Mouse (Mus musculus) olfactory bulb, adult 2 months (tissue): ENCODE measurements around the gene Cs. TPM values are rescaled to one million over a fixed set of nuclear protein-coding genes. Genes with fewer than 3 reads are reported as not detected.

ENCODE experiments used
- H3K27ac ChIP-seq: fragments of 200-500 bp; 2 replicates; pipeline ENCODE4 v1.5.1; 2012; ENCODE audit warnings: low read depth, low read length; ENCODE audit not compliant: insufficient read depth
- H3K4me1 ChIP-seq: fragments of 200-500 bp; 2 replicates; pipeline ENCODE4 v1.6.1; 2012; ENCODE audit warnings: low read length; ENCODE audit not compliant: control insufficient read depth, insufficient read depth
- H3K4me3 ChIP-seq: fragments of 200-500 bp; 2 replicates; pipeline ENCODE4 v1.5.1; 2012; ENCODE audit warnings: mild to moderate bottlenecking, low read depth, low read length, moderate library complexity; ENCODE audit not compliant: insufficient read depth
- CTCF ChIP-seq: fragments of 200-500 bp; IDR thresholded peaks from 2 replicates; pipeline ENCODE4 v1.5.1; 2012; ENCODE audit warnings: low read depth, mild to moderate bottlenecking, low read length, moderate library complexity; ENCODE audit not compliant: insufficient read depth
- POLR2A ChIP-seq: fragments of 200-500 bp; IDR thresholded peaks from 2 replicates; pipeline ENCODE4 v1.6.1; 2012; ENCODE audit warnings: mild to moderate bottlenecking, low read depth, low read length, moderate library complexity; ENCODE audit not compliant: insufficient read depth
- WGBS: fragments of 180-500 bp; shearing (Covaris S2); methylation state at CpG from one replicate; pipeline ENCODE4 v1.1.7; 2018; 5-methylcytosine and 5-hydroxymethylcytosine counted together
- polyA plus RNA-seq: library from polyadenylated mRNA; stranded (reverse); fragments of >200 nt; gene quantifications from 2 replicates; pipeline ENCODE4 v1.2.4, GENCODE M21; 2012; ENCODE audit warnings: low replicate concordance; ENCODE audit not compliant: missing spikeins, insufficient read depth, insufficient read length

Cs gene
- polyA plus RNA-seq, 1 experiment = not detected

DNA sequence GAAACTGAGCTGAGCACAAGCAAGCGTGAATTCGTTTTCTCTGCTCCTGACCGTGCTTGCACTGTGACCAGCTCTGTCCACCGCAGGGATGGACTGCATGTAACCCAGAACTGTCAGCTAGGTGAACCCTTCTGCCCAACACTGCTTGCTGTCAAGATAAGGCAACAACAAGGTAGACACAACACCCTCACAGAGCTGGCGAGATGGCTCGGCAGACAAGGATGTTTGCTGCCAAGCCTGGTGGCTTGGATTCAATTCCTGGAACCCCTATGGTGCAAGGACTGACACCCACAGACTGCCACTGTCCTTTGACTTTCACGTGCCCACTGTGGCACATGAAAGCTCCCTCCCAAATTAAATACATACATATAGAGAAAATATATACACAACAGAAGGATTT lies 66.4 kb downstream of the Cs start:
- Histone ChIP-seq H3K4me1 (peaks cover 10% of the 10 kb centered on the region), H3K4me3 (no peak overlapping the region), H3K27ac (no peak overlapping the region)
- WGBS = 72% methylated on average over 7 of the region's 7 CpGs
- TF ChIP-seq CTCF (no peak), POLR2A (no peak)

DNA sequence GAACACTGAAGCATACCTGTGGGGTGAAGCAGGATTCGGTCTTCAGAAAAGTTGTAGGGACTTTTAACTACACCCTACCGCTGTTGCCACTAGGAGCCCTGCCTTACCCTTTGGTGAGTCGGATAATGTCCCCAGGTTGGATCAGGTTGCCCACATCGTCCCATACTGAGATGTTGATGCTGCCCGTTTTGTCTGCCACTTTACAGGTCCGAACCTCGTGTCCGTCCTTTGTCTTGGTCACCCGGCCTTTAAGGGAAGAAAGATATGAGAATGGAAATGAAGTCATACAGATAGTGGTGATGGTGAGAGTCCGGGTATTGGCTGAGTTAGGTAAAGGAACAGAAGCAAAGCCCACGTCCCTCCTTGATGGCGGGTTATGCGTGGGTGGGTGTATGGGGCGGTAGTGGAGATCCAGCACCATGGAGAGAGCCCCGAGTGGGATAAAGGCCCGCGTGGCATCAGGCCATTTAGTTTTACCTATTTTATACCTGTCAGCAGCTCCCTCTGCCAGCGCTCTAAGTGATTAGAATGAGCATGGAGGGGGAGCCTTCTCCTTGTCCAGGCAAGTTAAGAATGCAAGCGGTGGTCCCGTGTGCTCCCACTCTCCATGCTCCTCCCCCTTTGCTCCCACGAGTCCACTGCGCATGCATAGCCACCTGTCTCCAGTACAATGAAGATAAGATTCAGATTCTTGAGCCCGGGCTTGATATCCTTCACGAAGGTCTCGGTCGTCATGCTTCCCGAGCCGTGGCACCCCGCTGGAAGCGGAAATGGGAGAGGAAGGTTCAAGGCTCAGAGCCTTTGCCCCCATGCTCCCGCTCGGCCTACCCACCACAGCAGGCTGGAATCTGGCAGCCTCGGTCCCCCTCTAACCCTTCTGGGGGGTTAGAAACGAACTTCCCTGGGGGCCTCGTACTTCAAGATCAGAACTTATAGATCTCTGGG lies 71.3 kb downstream of the Cs start:
- Histone ChIP-seq H3K4me3 (peak overlapping the region; percentile 68), H3K27ac (peak overlapping the region; percentile 55), H3K4me1 (peaks cover 15% of the 10 kb centered on the region)
- 13% methylated on average over 35 of the region's 35 CpGs for WGBS
- TF ChIP-seq CTCF (no peak), POLR2A (no peak)

DNA sequence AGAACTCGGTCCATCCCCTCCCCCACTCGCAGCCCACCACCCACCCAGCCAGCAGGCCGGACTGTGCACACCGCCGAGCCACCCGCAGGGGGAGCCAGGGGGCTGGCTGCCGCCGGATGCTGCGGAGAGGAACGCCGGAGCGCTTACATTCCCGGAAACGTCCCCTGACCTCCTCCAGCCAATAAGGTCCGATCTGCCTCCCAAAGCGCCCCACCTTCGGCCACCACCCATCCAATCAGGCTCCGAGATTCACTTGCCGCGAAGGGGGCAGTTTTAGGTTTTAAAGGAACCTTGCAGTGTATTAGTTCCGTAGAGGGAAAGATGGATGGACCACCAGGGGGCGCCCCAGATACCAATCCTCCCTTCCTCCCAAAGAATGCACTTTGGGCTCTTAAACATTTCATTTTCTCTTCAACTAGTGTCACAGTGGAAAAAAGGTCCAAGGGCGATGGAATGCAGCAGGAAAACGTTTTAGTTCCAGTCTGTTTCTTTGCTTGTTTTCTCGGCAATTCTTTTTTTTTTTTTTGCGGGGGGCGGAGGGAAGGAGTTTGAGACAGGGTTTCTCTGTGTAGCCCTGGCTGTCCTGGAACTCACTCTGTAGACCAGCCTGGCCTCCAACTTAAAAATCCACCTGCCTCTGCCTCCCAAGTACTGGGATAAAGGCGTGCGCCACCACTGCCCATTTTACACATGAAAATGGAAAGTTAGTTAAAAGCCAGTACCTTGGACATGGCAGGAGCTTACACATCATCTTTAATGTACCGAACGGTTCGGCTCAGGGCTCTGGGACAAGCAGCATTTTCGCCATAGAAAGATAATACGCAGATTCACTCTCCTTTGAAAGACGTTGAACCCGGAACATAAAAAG lies 72.4 kb downstream of the Cs start:
- Histone ChIP-seq H3K4me3 (peak overlapping the region; percentile 68), H3K4me1 (peaks cover 18% of the 10 kb centered on the region), H3K27ac (peak overlapping the region; percentile 55)
- WGBS = 4% methylated on average over 36 of the region's 36 CpGs
- TF ChIP-seq POLR2A (peak; percentile 36), CTCF (peak; percentile 74)

DNA sequence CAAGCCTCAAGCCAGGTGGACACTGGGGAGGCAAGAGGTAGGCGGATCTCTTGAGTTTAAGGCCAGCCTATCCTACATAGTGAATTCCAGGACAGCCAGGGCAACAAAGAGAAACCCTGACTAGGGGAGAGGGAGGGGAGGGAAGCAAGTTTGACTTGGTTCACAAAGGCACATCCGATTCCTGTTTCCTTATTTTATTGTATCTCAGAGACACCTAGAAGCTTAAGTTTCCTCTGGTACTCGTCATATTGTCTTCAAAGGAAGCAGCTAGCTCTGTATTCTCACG lies 73.0 kb downstream of the Cs start:
- H3K4me3 ChIP-seq = 0 out of 2 replicates have a peak overlapping the region, but pooled peaks have one; percentile 8
- peak overlapping the region; percentile 4 for H3K27ac ChIP-seq
- 22% methylated on average over 4 of the region's 4 CpGs for WGBS
- no peak for TF ChIP-seq CTCF
- no peak for TF ChIP-seq POLR2A
- H3K4me1 ChIP-seq = peaks cover 20% of the 10 kb centered on the region

DNA sequence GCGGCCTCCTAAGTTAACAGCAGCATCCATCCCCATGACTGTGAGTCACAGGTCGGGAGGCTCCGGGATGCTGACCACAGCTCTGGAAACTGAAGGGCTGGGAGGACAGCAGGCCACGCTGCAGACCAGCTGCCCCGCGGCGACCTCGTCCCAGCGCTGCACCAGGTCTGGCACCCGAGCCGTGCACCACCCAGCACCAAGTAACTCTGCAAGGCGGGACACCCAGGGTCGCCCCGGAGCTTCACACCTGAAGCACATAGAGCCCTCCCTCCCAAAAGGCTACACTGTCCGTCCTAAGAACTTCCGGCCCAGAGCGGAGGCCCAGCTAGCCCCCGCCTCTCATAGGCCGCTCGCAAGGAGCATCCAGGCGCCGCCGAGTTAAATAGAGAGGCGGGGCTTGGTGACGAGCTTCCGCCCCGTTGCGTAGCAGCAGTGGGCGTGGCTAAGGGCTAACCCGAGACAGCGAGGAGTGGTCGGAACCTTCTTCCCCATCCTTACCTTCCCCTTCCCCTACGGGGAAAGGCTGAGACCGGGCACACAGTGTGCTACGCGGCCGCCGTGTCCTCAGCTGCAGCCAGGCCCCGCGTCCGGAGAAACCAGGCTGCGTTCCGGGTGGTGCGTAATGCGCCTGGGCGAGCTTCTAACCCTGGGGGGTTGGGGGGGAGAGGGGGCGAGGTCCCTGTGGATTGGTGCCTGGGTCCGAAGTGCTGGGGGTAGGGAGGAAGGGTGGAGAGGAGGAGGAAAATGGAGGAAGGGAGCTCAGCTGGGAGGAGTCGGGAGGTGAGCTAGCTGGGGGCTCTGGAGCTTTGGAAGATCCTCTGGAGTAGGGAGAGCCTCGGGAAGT lies 73.9 kb downstream of the Cs start, which contains the start of the genes Nabp2 and Rnf41:
Gene Nabp2 (minus strand): TSS at position 282 of the 844 bp plus-strand sequence.
Gene Rnf41 (plus strand): TSS at position 447 of the 844 bp plus-strand sequence.
- H3K4me3 ChIP-seq = peak within 1 kb of the TSS; percentile 92
- TF ChIP-seq POLR2A (peak; percentile 89), CTCF (no peak)
- peak within 1 kb of the TSS; percentile 83 for H3K27ac ChIP-seq
- peaks cover 20% of the 10 kb centered on the region for H3K4me1 ChIP-seq
- under 1% methylated on average over 49 of the region's 50 CpGs for WGBS

DNA sequence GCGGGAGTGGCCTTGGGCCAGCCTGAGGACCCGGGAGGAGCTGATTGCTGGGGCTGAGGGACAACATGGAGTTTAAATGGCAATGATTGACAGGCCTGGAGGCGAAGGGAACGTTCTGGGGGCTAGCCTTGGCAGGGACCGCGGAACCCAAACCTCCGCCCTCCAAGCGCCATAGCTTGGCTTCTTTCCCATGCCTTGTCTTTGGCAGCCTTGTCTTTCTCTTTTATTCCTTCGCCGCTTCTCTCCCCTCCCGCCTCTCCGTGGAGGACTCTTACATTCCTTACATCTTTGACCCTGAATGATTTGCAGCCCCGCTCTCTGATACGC lies 74.5 kb downstream of the Cs start:
- H3K4me3 ChIP-seq = peak overlapping the region; percentile 92
- 0% methylated on average over 14 of the region's 14 CpGs for WGBS
- TF ChIP-seq POLR2A = no peak
- no peak for TF ChIP-seq CTCF
- H3K4me1 ChIP-seq = peaks cover 20% of the 10 kb centered on the region
- H3K27ac ChIP-seq = peak overlapping the region; percentile 83; the same call in 1 of the 2 replicates

Other genes starting within 250 kb of the Cs start
- gene Baz2a, start 246.2 kb upstream of the Cs start, polyA plus RNA-seq = 53.8 and 199 TPM in 2 replicates
- not detected in 2 replicates for gene Rbms2, start 157.4 kb upstream of the Cs start, polyA plus RNA-seq
- gene Gls2, start 143.3 kb upstream of the Cs start, polyA plus RNA-seq = not detected in 2 replicates
- gene Spryd4, start 125.9 kb upstream of the Cs start, polyA plus RNA-seq = not detected in 2 replicates
- not detected in 2 replicates for gene Mip, start 111.9 kb upstream of the Cs start, polyA plus RNA-seq
- not detected in 2 replicates for gene Timeless, start 105.7 kb upstream of the Cs start, polyA plus RNA-seq
- gene Apon, start 83.6 kb upstream of the Cs start, polyA plus RNA-seq = not detected in 2 replicates
- not detected in 2 replicates for gene Apof, start 69.1 kb upstream of the Cs start, polyA plus RNA-seq
- not detected in 2 replicates for gene Stat2, start 67.2 kb upstream of the Cs start, polyA plus RNA-seq
- gene Il23a, start 39.0 kb upstream of the Cs start, polyA plus RNA-seq = not detected in 2 replicates
- gene Pan2, start 34.4 kb upstream of the Cs start, polyA plus RNA-seq = not detected in 2 replicates
- not detected in 2 replicates for gene Cnpy2, start 15.3 kb upstream of the Cs start, polyA plus RNA-seq
- not detected in 2 replicates for gene Coq10a, start 31.3 kb downstream of the Cs start, polyA plus RNA-seq
- not detected in 2 replicates for gene Ankrd52, start 39.4 kb downstream of the Cs start, polyA plus RNA-seq
- gene Slc39a5, start 63.5 kb downstream of the Cs start, polyA plus RNA-seq = not detected in 2 replicates
- not detected in 2 replicates for gene Nabp2, start 73.8 kb downstream of the Cs start, polyA plus RNA-seq
- 155 TPM in 1 of 2 replicates, not detected in the other for gene Rnf41, start 73.9 kb downstream of the Cs start, polyA plus RNA-seq
- 236 and 251 TPM in 2 replicates for gene Smarcc2, start 121.5 kb downstream of the Cs start, polyA plus RNA-seq
- not detected in 2 replicates for gene Myl6, start 156.4 kb downstream of the Cs start, polyA plus RNA-seq
- not detected in 2 replicates for gene Myl6b, start 161.0 kb downstream of the Cs start, polyA plus RNA-seq
- gene Esyt1, start 188.1 kb downstream of the Cs start, polyA plus RNA-seq = not detected in 2 replicates
- gene Zc3h10, start 210.0 kb downstream of the Cs start, polyA plus RNA-seq = not detected in 2 replicates
- not detected in 2 replicates for gene Rpl41, start 211.6 kb downstream of the Cs start, polyA plus RNA-seq
- not detected in 2 replicates for gene Pa2g4, start 228.3 kb downstream of the Cs start, polyA plus RNA-seq